Mouse (Mus musculus): Measurements from ENCODE around the gene Eif5a. TPM values are rescaled to one million over a fixed set of nuclear protein-coding genes. Genes with fewer than 3 reads are reported as not detected.

Eif5a gene
- polyA plus RNA-seq, 1 experiment from 2014 or later: 1,317 TPM

DNA sequence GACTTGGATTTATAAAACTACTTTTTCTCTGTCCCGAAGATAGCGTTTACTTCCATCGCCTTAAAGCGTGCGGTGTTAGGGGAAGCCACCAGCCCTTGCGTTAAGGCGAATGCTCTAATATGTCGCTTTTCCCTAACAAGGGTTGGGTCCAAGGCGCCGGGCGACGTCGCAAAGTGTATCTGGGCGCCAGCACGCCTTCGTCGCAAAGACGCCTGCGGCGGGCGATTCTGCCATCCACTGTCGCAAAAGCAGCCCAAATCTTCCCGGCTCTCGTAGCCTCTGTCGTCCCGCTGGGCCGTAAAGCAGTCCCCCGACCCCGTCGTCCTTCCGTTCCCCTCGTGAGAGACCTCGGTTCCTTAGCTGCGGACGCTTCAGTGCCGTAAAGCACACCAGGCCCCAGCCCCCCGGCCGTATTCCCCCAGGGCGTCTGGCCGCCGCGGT, 20.3 kb downstream of the Eif5a start:
- Histone ChIP-seq H3K4me3 (ENCODE audit: low read length) (peak overlapping the region; percentile 78), H3K9ac (ENCODE audit: low read length) (peak overlapping the region; percentile 83), H3K36me3 (ENCODE audit: control insufficient read depth, insufficient read depth) (peaks cover 22% of the 10 kb centered on the region), H3K4me1 (ENCODE audit: control insufficient read depth, insufficient read depth, low read length) (peaks cover 13% of the 10 kb centered on the region), H3K27me3 (ENCODE audit: control insufficient read depth, insufficient read depth, low read length) (no peaks in the 10 kb centered on the region), H3K9me3 (replicated peaks; ENCODE audit: control insufficient read depth, low read length) (no peaks in the 10 kb centered on the region), H3K4me2 (ENCODE audit: low read depth, low read length) (peak overlapping the region; percentile 81), H3K27ac (ENCODE audit: low read length) (peak overlapping the region; percentile 99)
- ATAC-seq (replicated peaks; ENCODE audit: extremely low read depth, insufficient read depth, low FRiP score): peak; percentile 76
- under 1% methylated on average over 42 of the region's 42 CpGs for WGBS

DNA sequence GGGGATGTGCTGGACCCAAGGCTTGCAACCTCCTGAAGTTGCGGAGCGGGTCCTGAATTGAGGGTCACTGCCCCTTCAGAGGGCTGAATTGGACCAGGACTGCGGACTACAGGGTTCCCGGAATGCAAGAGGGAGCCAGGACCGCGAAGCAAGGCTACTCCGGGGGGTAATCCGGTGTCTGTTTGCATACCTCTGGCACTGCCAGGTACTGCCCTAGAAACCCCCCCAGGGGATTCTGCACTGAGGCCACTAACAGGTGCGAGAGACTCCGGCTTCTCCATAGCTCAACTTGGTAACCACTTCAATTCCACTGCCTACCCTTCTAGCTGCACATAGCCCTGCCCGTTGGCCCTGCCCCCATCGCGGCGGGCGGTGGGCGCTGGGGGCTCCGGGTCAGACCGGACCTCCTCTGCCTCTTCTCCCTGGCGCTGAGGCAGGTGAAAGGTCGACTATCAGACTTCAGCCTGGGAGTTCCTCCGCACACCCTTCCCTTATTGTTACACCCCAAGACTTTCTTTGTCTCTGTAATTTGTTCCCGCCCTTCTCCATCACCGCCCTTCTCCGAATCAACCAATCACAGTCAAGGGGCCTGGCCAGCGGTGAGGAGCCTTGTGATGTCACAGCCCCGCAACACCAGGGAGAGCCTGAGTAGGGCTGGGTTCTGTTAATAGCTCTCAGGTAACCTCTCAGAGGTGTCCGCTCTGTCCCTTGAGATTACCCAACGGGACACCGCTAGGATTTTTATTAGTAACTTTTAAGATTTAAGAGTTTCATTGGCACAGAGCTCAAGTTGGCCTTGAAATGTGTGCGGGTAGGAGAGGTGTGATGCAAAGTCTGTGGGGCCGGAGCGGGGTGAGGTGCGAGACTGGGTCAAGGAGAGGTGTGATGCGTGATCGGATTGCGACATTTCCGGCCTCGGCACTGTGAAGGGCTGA, 21.0 kb downstream of the Eif5a start, which contains the start of the genes 2810408A11Rik and Neurl4:
TSS of gene 2810408A11Rik (minus strand) at position 517 of the 935 bp plus-strand sequence.
TSS of gene Neurl4 (plus strand) at position 602 of the 935 bp plus-strand sequence.
- under 1% methylated on average over 38 of the region's 38 CpGs for WGBS
- peaks cover 15% of the 10 kb centered on the region for H3K36me3 ChIP-seq (ENCODE audit: control insufficient read depth, insufficient read depth)
- H3K27ac ChIP-seq (ENCODE audit: low read length): peak within 1 kb of the TSS; percentile 99
- peak within 1 kb of the TSS; percentile 81 for H3K4me2 ChIP-seq (ENCODE audit: low read depth, low read length)
- no peaks in the 10 kb centered on the region for H3K9me3 ChIP-seq (replicated peaks; ENCODE audit: control insufficient read depth, low read length)
- no peaks in the 10 kb centered on the region for H3K27me3 ChIP-seq (ENCODE audit: control insufficient read depth, insufficient read depth, low read length)
- ATAC-seq (replicated peaks; ENCODE audit: extremely low read depth, insufficient read depth, low FRiP score): peak; percentile 91
- peaks cover 13% of the 10 kb centered on the region for H3K4me1 ChIP-seq (ENCODE audit: control insufficient read depth, insufficient read depth, low read length)
- peak within 1 kb of the TSS; percentile 83 for H3K9ac ChIP-seq (ENCODE audit: low read length)
- peak within 1 kb of the TSS; percentile 78 for H3K4me3 ChIP-seq (ENCODE audit: low read length)

DNA sequence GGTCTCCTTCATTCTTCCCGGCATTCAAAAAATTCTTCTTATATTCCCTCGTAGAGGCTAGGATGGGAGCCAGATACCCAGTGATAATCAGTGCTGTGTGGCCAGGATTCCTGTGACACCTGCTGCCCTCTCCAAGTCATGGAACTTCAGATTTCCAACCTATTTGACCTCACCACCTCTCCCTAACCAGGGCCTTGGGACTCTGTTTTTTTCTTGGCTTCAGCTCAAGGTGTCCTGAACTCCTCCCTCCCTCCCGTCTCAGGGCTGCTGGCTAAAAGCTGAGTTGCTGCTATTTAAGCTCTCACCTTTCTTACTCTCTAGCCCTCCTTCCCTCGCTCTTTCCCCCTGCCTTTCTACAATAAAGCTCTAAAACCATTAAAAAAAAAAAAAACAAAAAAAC, 21.9 kb downstream of the Eif5a start:
- H3K9me3 ChIP-seq (replicated peaks; ENCODE audit: control insufficient read depth, low read length): no peaks in the 10 kb centered on the region
- peaks cover 13% of the 10 kb centered on the region for H3K4me1 ChIP-seq (ENCODE audit: control insufficient read depth, insufficient read depth, low read length)
- peak overlapping the region; percentile 80 for H3K4me2 ChIP-seq (ENCODE audit: low read depth, low read length)
- H3K27me3 ChIP-seq (ENCODE audit: control insufficient read depth, insufficient read depth, low read length): no peaks in the 10 kb centered on the region
- WGBS: 19% methylated on average over 4 of the region's 4 CpGs
- peak overlapping the region; percentile 83 for H3K9ac ChIP-seq (ENCODE audit: low read length)
- no peak for ATAC-seq (replicated peaks; ENCODE audit: extremely low read depth, insufficient read depth, low FRiP score)
- H3K36me3 ChIP-seq (ENCODE audit: control insufficient read depth, insufficient read depth): peaks cover 12% of the 10 kb centered on the region
- H3K4me3 ChIP-seq (ENCODE audit: low read length): peak overlapping the region; percentile 78
- H3K27ac ChIP-seq (ENCODE audit: low read length): no peak overlapping the region

DNA sequence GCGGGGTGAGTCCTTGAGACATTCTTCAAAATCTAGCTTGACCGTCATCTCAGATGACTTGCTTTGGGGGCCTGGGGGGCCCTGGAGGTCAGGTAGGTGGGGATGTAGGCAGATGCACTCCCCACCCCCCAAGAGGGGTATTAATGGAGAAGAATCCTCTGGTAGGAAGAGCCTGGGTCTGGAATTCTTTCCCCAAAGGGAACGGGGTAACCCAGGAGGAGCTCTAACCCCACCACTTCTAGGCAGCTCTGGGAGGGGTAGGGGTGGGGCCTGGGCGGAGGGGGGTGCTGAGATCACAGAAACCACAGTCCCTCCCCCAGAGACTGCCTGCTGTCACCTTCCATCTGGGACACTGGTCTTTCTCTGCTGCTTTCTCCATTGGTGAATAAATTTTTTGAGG, 26.5 kb downstream of the Eif5a start, which contains the start of gene Acap1:
TSS of gene Acap1 (minus strand) at position 249 of the 400 bp plus-strand sequence.
- H3K4me2 ChIP-seq (ENCODE audit: low read depth, low read length): no peak within 1 kb of the TSS
- H3K9ac ChIP-seq (ENCODE audit: low read length): 0 out of 2 replicates have a peak within 1 kb of the TSS, but pooled peaks have one; percentile 22
- WGBS: 66% methylated on average over 4 of the region's 4 CpGs
- no peaks in the 10 kb centered on the region for H3K9me3 ChIP-seq (replicated peaks; ENCODE audit: control insufficient read depth, low read length)
- no peaks in the 10 kb centered on the region for H3K36me3 ChIP-seq (ENCODE audit: control insufficient read depth, insufficient read depth)
- peak within 1 kb of the TSS; percentile 26 for H3K4me3 ChIP-seq (ENCODE audit: low read length)
- peak; percentile 35; the same call in 1 of the 2 replicates for ATAC-seq (replicated peaks; ENCODE audit: extremely low read depth, insufficient read depth, low FRiP score)
- H3K27ac ChIP-seq (ENCODE audit: low read length): peak within 1 kb of the TSS; percentile 48
- peaks cover 5% of the 10 kb centered on the region; the same call in 1 of the 2 replicates for H3K27me3 ChIP-seq (ENCODE audit: control insufficient read depth, insufficient read depth, low read length)
- peaks cover 13% of the 10 kb centered on the region for H3K4me1 ChIP-seq (ENCODE audit: control insufficient read depth, insufficient read depth, low read length)

DNA sequence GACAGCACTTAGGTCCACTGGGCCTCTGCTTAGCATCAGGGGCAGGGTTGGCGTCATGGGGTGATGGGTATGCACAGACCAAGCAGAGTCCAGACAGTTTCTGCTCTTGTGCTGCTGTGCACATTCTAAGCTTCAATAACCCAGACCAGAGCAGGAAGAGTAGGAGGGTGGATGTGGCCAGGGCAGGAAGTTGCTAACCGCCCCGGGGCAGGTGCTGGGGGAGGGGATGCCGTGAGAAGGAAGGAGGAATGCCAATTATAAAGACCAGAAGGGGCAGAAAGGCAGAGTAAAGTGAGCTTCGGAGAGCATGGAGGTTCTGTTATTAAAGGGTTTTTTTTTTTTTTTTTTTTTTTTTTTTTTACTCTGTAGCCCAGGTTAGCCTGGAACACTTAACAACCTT, 27.1 kb downstream of the Eif5a start:
- Histone ChIP-seq H3K36me3 (ENCODE audit: control insufficient read depth, insufficient read depth) (no peaks in the 10 kb centered on the region), H3K27ac (ENCODE audit: low read length) (peak overlapping the region; percentile 48; the same call in 1 of the 2 replicates)
- ATAC-seq (replicated peaks; ENCODE audit: extremely low read depth, insufficient read depth, low FRiP score): no peak

DNA sequence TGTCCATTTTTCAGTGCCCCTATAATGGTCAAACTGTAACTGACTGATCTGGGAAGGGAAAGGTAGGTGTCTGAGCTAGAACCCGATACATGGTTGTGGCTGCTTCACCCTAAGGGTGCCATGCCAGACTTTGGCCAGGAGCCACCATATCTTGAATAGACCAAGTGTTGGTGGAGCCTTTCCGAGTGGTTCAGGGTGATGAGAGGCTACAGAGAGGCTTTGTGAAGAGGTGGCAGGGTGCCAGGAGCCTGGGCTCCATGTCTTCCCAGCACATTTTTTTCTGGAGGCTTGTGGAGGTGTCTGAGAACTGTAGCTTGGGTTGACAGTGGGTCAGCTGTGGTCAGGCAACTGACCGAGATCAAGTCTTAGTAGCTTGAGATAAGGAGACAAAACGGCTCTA, 30.3 kb downstream of the Eif5a start:
- no peak overlapping the region for H3K27ac ChIP-seq (ENCODE audit: low read length)
- no peak overlapping the region for H3K4me3 ChIP-seq (ENCODE audit: low read length)
- H3K4me2 ChIP-seq (ENCODE audit: low read depth, low read length): no peak overlapping the region
- 21% methylated on average over 4 of the region's 4 CpGs for WGBS
- H3K4me1 ChIP-seq (ENCODE audit: control insufficient read depth, insufficient read depth, low read length): peaks cover 9% of the 10 kb centered on the region
- H3K27me3 ChIP-seq (ENCODE audit: control insufficient read depth, insufficient read depth, low read length): peaks cover 11% of the 10 kb centered on the region
- no peaks in the 10 kb centered on the region for H3K36me3 ChIP-seq (ENCODE audit: control insufficient read depth, insufficient read depth)
- ATAC-seq (replicated peaks; ENCODE audit: extremely low read depth, insufficient read depth, low FRiP score): peak; percentile 55; the same call in 1 of the 2 replicates
- H3K9ac ChIP-seq (ENCODE audit: low read length): no peak overlapping the region
- H3K9me3 ChIP-seq (replicated peaks; ENCODE audit: control insufficient read depth, low read length): no peaks in the 10 kb centered on the region

More for the DNA sequence above, 27.1 kb downstream of the Eif5a start:
- no peaks in the 10 kb centered on the region for H3K9me3 ChIP-seq (replicated peaks; ENCODE audit: control insufficient read depth, low read length)
- H3K27me3 ChIP-seq (ENCODE audit: control insufficient read depth, insufficient read depth, low read length): peaks cover 11% of the 10 kb centered on the region
- H3K4me2 ChIP-seq (ENCODE audit: low read depth, low read length): no peak overlapping the region
- peak overlapping the region; percentile 26 for H3K4me3 ChIP-seq (ENCODE audit: low read length)
- peaks cover 9% of the 10 kb centered on the region for H3K4me1 ChIP-seq (ENCODE audit: control insufficient read depth, insufficient read depth, low read length)
- WGBS: 70% methylated on average over 5 of the region's 5 CpGs
- H3K9ac ChIP-seq (ENCODE audit: low read length): no peak overlapping the region

DNA sequence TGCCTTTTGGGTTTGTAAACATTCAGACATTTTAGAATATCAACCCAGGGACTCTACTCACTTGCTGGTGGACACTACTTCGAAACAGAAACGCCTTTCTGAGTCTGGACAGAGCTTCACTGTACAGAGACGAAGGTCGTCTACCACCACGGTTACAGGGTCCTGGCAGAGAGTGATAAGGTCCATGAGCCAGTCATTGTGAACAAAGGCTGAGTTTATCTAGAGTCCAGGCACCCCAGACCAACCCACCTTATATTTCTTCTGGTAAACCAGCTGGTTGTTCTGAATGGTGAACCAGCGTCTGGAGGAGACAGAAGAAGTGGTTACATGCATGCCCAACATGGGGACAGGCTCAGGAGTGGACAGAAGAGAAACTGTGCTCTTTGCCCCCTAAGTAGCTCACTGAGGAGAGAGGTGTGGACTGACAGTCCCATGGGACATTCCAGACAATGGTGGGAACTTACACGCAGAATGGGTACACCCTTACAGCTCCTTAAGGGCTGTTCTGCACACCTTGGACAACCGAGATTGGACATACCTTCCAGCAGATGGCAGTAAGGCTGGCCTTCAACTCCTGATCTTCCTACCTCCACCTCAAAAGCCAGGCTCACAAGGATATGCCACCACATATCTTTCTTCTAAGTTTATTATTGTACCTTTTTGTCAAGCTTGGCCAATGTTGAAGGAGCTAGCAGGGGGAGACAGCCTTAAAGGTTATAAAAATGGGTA, 34.7 kb downstream of the Eif5a start:
- no peak overlapping the region for H3K9ac ChIP-seq (ENCODE audit: low read length)
- 41% methylated on average over 8 of the region's 8 CpGs for WGBS
- no peak for ATAC-seq (replicated peaks; ENCODE audit: extremely low read depth, insufficient read depth, low FRiP score)
- H3K4me3 ChIP-seq (ENCODE audit: low read length): no peak overlapping the region
- H3K9me3 ChIP-seq (replicated peaks; ENCODE audit: control insufficient read depth, low read length): no peaks in the 10 kb centered on the region
- H3K36me3 ChIP-seq (ENCODE audit: control insufficient read depth, insufficient read depth): no peaks in the 10 kb centered on the region
- no peak overlapping the region for H3K4me2 ChIP-seq (ENCODE audit: low read depth, low read length)
- peaks cover 12% of the 10 kb centered on the region for H3K4me1 ChIP-seq (ENCODE audit: control insufficient read depth, insufficient read depth, low read length)
- peaks cover 11% of the 10 kb centered on the region for H3K27me3 ChIP-seq (ENCODE audit: control insufficient read depth, insufficient read depth, low read length)
- no peak overlapping the region for H3K27ac ChIP-seq (ENCODE audit: low read length)

DNA sequence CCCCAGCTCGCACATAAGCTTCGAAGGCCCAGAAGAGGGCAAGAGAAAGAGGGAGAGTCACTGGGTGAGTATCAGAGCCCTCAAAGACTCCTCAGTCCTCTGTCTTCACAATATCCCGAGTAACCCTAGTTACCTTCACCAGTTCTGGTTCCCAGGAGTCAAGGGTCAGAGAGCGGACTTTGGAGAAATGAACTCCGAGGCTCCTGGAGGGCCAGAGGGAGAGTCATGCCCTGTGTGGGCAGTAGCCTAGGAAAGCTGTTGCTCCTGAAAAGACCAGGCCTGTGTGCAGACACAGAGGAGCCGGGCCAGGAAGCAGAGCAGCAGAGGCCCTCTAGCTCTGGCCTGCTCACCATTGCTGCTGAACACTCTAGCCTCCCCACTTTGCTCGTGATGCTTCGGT, 37.1 kb downstream of the Eif5a start:
- no peak overlapping the region for H3K4me3 ChIP-seq (ENCODE audit: low read length)
- peaks cover 18% of the 10 kb centered on the region for H3K4me1 ChIP-seq (ENCODE audit: control insufficient read depth, insufficient read depth, low read length)
- H3K27ac ChIP-seq (ENCODE audit: low read length): no peak overlapping the region
- H3K4me2 ChIP-seq (ENCODE audit: low read depth, low read length): peak overlapping the region; percentile 12; the same call in 1 of the 2 replicates
- no peak overlapping the region for H3K9ac ChIP-seq (ENCODE audit: low read length)
- 72% methylated on average over 8 of the region's 8 CpGs for WGBS
- H3K9me3 ChIP-seq (replicated peaks; ENCODE audit: control insufficient read depth, low read length): no peaks in the 10 kb centered on the region
- no peak for ATAC-seq (replicated peaks; ENCODE audit: extremely low read depth, insufficient read depth, low FRiP score)
- no peaks in the 10 kb centered on the region; the same call in 1 of the 2 replicates for H3K27me3 ChIP-seq (ENCODE audit: control insufficient read depth, insufficient read depth, low read length)
- no peaks in the 10 kb centered on the region for H3K36me3 ChIP-seq (ENCODE audit: control insufficient read depth, insufficient read depth)
